Mouse (Mus musculus) olfactory bulb, adult 2 months (tissue): ENCODE measurements around the gene Fam227b.

Experiments
- CTCF ChIP-seq: fragments of 200-500 bp; IDR thresholded peaks from 2 replicates; pipeline ENCODE4 v1.5.1; 2012; ENCODE audit warnings: low read depth, mild to moderate bottlenecking, low read length, moderate library complexity; ENCODE audit not compliant: insufficient read depth
- POLR2A ChIP-seq: fragments of 200-500 bp; IDR thresholded peaks from 2 replicates; pipeline ENCODE4 v1.6.1; 2012; ENCODE audit warnings: mild to moderate bottlenecking, low read depth, low read length, moderate library complexity; ENCODE audit not compliant: insufficient read depth

DNA sequence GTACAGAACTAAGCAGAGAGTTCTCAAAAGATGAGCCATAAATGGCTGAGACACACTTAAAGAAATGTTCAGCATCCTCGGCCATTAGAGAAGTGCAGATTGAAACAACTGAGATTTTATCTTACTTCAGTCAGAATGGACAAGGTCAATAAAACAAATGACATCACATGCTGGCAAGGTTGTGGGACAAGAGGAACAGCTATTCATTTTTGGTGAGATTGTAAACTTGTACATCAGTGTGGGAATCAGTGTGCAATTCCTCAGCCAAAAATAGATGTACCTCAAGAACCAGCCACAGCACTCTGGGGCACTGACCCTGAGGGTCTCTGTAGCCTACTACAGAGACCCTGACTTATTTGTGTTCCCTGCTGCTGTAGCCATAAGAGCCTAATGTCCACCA lies 208.5 kb downstream of the Fam227b start:
- TF ChIP-seq CTCF (no peak), POLR2A (no peak)
